Mouse (Mus musculus): Measurements from ENCODE around the gene Ywhab.
A peak's percentile ranks its signal among the peaks of the same experiment; 100 is the strongest.

The Ywhab gene

GRCm38 (mm10) chr2:164010496-164010895 is 15.7 kb downstream of the Ywhab start:
- DNase-seq: no peak

GRCm38 (mm10) chr2:164010944-164011343 is 16.2 kb downstream of the Ywhab start:
- DNase-seq: no peak

GRCm38 (mm10) chr2:164015304-164015703 is 20.5 kb downstream of the Ywhab start:
- no peak for DNase-seq

- no peak for DNase-seq
Observed at GRCm38 (mm10) chr2:164018910-164019309, 24.1 kb downstream of the Ywhab start.

GRCm38 (mm10) chr2:164019943-164020342 is 25.2 kb downstream of the Ywhab start:
- DNase-seq: no peak

GRCm38 (mm10) chr2:164022104-164022503 is 27.3 kb downstream of the Ywhab start:
- DNase-seq: no peak

GRCm38 (mm10) chr2:164025150-164025549 is 30.4 kb downstream of the Ywhab start, which contains the start of gene Pabpc1l:
Gene Pabpc1l, plus strand, starts transcription at chr2:164025450.
- DNase-seq: no peak

GRCm38 (mm10) chr2:164031147-164031546 is 36.4 kb downstream of the Ywhab start:
- no peak for DNase-seq

- no peak for DNase-seq
Observed at GRCm38 (mm10) chr2:164032973-164033372, 38.2 kb downstream of the Ywhab start.

GRCm38 (mm10) chr2:164036520-164037019 is 41.8 kb downstream of the Ywhab start:
- DNase-seq: peak; percentile 39

- no peak for DNase-seq
Observed at GRCm38 (mm10) chr2:164038407-164039028, 43.8 kb downstream of the Ywhab start.

- DNase-seq: no peak
Observed at GRCm38 (mm10) chr2:164040949-164041348, 46.2 kb downstream of the Ywhab start.

GRCm38 (mm10) chr2:164041523-164041922 is 46.8 kb downstream of the Ywhab start:
- DNase-seq: no peak

GRCm38 (mm10) chr2:164047197-164047690 is 52.5 kb downstream of the Ywhab start:
- DNase-seq: peak; percentile 58

GRCm38 (mm10) chr2:164053767-164054166 is 59.0 kb downstream of the Ywhab start:
- no peak for DNase-seq

GRCm38 (mm10) chr2:164054671-164055070 is 59.9 kb downstream of the Ywhab start:
- DNase-seq: peak; percentile 41

GRCm38 (mm10) chr2:164059634-164060235 is 65.0 kb downstream of the Ywhab start:
- no peak for DNase-seq

Data from thymus, postnatal 25 days (tissue).